Mouse (Mus musculus): ENCODE results near the gene Tbc1d7.

DNA sequence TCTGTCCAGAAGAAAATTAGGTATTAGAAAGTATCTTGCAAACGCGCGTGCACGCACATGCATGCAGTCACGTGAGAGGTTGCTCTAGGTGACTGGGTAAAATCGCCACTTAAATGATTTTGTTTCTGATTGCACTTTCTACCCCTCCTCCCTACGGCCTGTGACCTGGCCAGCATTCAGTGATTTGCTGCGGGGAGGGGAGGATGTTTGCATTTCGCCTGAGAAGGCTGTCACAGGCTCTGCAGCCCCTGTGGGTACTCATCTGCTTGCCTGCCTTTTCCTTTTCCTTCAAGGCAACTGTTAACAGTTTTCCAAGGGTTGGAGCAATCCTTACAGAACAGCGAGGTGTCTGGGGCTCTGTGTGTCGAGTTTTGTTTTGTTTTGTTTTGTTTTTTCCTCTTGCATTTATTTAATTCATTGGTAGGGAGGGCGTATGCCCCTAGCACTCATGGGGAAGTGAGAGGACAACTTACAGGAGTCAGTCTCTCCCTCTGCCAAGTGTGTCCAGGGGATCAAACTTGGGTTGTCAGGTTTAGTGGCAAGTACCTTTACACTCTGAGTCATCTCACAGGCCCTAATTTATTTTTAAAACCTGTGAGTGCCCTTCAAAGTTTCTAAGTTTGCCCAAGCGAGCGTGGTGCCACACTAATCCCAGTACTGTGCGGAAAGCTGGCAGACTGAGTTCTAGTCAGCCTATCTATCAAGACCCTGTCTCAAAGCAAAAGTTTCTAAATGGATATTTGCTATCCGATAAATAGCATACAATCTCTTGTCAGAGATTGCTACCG lies 47.2 kb downstream of the Tbc1d7 start:
- no peak for TF ChIP-seq CTCF (IDR thresholded peaks at IDR 0.05; ENCODE audit: borderline replicate concordance, insufficient read depth, low read length)
- TF ChIP-seq POLR2A (IDR thresholded peaks at IDR 0.05; ENCODE audit: low read depth, low read length), result no peak

All from embryonic fibroblast, embryonic 13.5 days (primary cell).